Mouse (Mus musculus) lung, postnatal 25 days (tissue): Measurements from ENCODE around the gene Rhbdd2.
A peak's percentile ranks its signal among the peaks of the same experiment; 100 is the strongest.
"Not testable (repeated sequence)": the region's sequence is repeated elsewhere in the genome, so short reads cannot be mapped to it uniquely, and the experiment has no call there.

Experiments used
- DNase-seq: peaks from one replicate; pipeline ENCODE4 v3.0.0; 2022; ENCODE audit warnings: low spot score

Gene Rhbdd2

GRCm38 (mm10) chr5:135632117-135632796, at the start of gene Rhbdd2:
TSS of gene Rhbdd2 (plus strand) at chr5:135632618.
- DNase-seq = peak; percentile 98

GRCm38 (mm10) chr5:135585691-135586090, 46.7 kb upstream of the Rhbdd2 start:
- no peak for DNase-seq

- DNase-seq = no peak
Observed at GRCm38 (mm10) chr5:135587764-135588163, 44.7 kb upstream of the Rhbdd2 start.

GRCm38 (mm10) chr5:135589996-135590784, 42.2 kb upstream of the Rhbdd2 start:
- no peak for DNase-seq

GRCm38 (mm10) chr5:135604643-135605042, 27.8 kb upstream of the Rhbdd2 start:
- not testable (repeated sequence) for DNase-seq

- DNase-seq = not testable (repeated sequence)
Observed at GRCm38 (mm10) chr5:135606717-135607116, 25.7 kb upstream of the Rhbdd2 start.

GRCm38 (mm10) chr5:135607581-135607980, 24.8 kb upstream of the Rhbdd2 start:
- DNase-seq = no peak

GRCm38 (mm10) chr5:135609794-135610193, 22.6 kb upstream of the Rhbdd2 start:
- DNase-seq = no peak

GRCm38 (mm10) chr5:135619741-135620140, 12.7 kb upstream of the Rhbdd2 start:
- DNase-seq = not testable (repeated sequence)

GRCm38 (mm10) chr5:135620526-135620925, 11.9 kb upstream of the Rhbdd2 start:
- no peak for DNase-seq

- no peak for DNase-seq
Observed at GRCm38 (mm10) chr5:135621725-135622124, 10.7 kb upstream of the Rhbdd2 start.

GRCm38 (mm10) chr5:135623006-135623563, 9.3 kb upstream of the Rhbdd2 start:
- no peak for DNase-seq

GRCm38 (mm10) chr5:135628916-135629315, 3.5 kb upstream of the Rhbdd2 start:
- DNase-seq = no peak

- DNase-seq = no peak
Observed at GRCm38 (mm10) chr5:135629401-135629800, 3.0 kb upstream of the Rhbdd2 start.

GRCm38 (mm10) chr5:135630598-135630997, 1.8 kb upstream of the Rhbdd2 start:
- DNase-seq = peak; percentile 69

GRCm38 (mm10) chr5:135632797-135633144, 353 bp downstream of the Rhbdd2 start:
- no peak for DNase-seq

GRCm38 (mm10) chr5:135639760-135640458, 7.5 kb downstream of the Rhbdd2 start:
- no peak for DNase-seq

GRCm38 (mm10) chr5:135640459-135640789, 8.0 kb downstream of the Rhbdd2 start:
- DNase-seq = no peak

- DNase-seq = no peak
Observed at GRCm38 (mm10) chr5:135641028-135641427, 8.6 kb downstream of the Rhbdd2 start.

GRCm38 (mm10) chr5:135642686-135643551, 10.5 kb downstream of the Rhbdd2 start:
- no peak for DNase-seq

GRCm38 (mm10) chr5:135643552-135643842, 11.1 kb downstream of the Rhbdd2 start:
- no peak for DNase-seq

GRCm38 (mm10) chr5:135643869-135644268, 11.5 kb downstream of the Rhbdd2 start:
- no peak for DNase-seq
